Mouse (Mus musculus) 3T3-L1 (cell line): Measurements from ENCODE around the gene Mre11a.
A peak's percentile ranks its signal among the peaks of the same experiment; 100 is the strongest.
"Not testable (repeated sequence)": the region's sequence is repeated elsewhere in the genome, so short reads cannot be mapped to it uniquely, and the experiment has no call there.

Experiments used
- DNase-seq: peaks from one replicate; pipeline ENCODE4 v3.0.0-alpha.2; 2015; ENCODE audit warnings: low read depth, low spot score

Gene Mre11a

GRCm38 (mm10) chr9:14868326-14868725 is 83.9 kb downstream of the Mre11a start:
- no peak for DNase-seq

- no peak for DNase-seq
Measured at GRCm38 (mm10) chr9:14870377-14870776, 85.9 kb downstream of the Mre11a start.

GRCm38 (mm10) chr9:14870802-14871201 is 86.3 kb downstream of the Mre11a start:
- no peak for DNase-seq

GRCm38 (mm10) chr9:14871536-14871935 is 87.1 kb downstream of the Mre11a start:
- DNase-seq = peak; percentile 5

- DNase-seq = no peak
Measured at GRCm38 (mm10) chr9:14872181-14872930, 87.9 kb downstream of the Mre11a start.

GRCm38 (mm10) chr9:14875743-14876507 is 91.5 kb downstream of the Mre11a start:
- DNase-seq = peak; percentile 23

- not testable (repeated sequence) for DNase-seq
Measured at GRCm38 (mm10) chr9:14876566-14876965, 92.1 kb downstream of the Mre11a start.

GRCm38 (mm10) chr9:14884641-14885040 is 100.2 kb downstream of the Mre11a start:
- no peak for DNase-seq

- no peak for DNase-seq
Measured at GRCm38 (mm10) chr9:14885151-14885550, 100.7 kb downstream of the Mre11a start.

- no peak for DNase-seq
Measured at GRCm38 (mm10) chr9:14885954-14886353, 101.5 kb downstream of the Mre11a start.
